Mouse (Mus musculus) limb, embryonic 12.5 days (tissue): Measurements from ENCODE around the gene Pianp. TPM values are rescaled to one million over a fixed set of nuclear protein-coding genes. Genes with fewer than 3 reads are reported as not detected.
"Not testable (repeated sequence)": the region's sequence is repeated elsewhere in the genome, so short reads cannot be mapped to it uniquely, and the experiment has no call there.

ENCODE experiments used
- ATAC-seq: fragments of 200-750 bp; cut with Nextera tagmentation; 2 replicates; pipeline ENCODE4 v1.8.0; 2017; ENCODE audit warnings: low read depth, moderate TSS enrichment; ENCODE audit not compliant: insufficient number of reproducible peaks, insufficient read depth, low FRiP score, low TSS enrichment
- H3K27ac ChIP-seq: fragments of 300-500 bp; sonication (generic); 2 replicates; pipeline ENCODE4 v1.5.1; 2016; ENCODE audit warnings: mild to moderate bottlenecking, moderate library complexity
- H3K27me3 ChIP-seq: fragments of 300-500 bp; sonication (generic); 2 replicates; pipeline ENCODE4 v1.6.1; 2016; ENCODE audit warnings: mild to moderate bottlenecking, moderate library complexity
- H3K36me3 ChIP-seq: fragments of 300-500 bp; sonication (generic); 2 replicates; pipeline ENCODE4 v1.6.1; 2016; ENCODE audit warnings: mild to moderate bottlenecking, moderate library complexity
- H3K4me1 ChIP-seq: fragments of 300-500 bp; sonication (generic); replicated peaks from 2 replicates; pipeline ENCODE4 v1.6.1; 2016
- H3K4me2 ChIP-seq: fragments of 300-500 bp; sonication (generic); 2 replicates; pipeline ENCODE4 v1.6.1; 2016; ENCODE audit warnings: mild to moderate bottlenecking, moderate library complexity
- H3K4me3 ChIP-seq: fragments of 300-500 bp; sonication (generic); replicated peaks from 2 replicates; pipeline ENCODE4 v1.5.1; 2016; ENCODE audit warnings: mild to moderate bottlenecking
- H3K9ac ChIP-seq: fragments of 300-500 bp; sonication (generic); replicated peaks from 2 replicates; pipeline ENCODE4 v1.6.1; 2016; ENCODE audit warnings: mild to moderate bottlenecking, moderate library complexity
- H3K9me3 ChIP-seq: fragments of 300-500 bp; sonication (generic); 2 replicates; pipeline ENCODE4 v1.6.1; 2016; ENCODE audit warnings: mild to moderate bottlenecking, moderate library complexity
- WGBS: fragments of 180-500 bp; shearing (Covaris S2); methylation state at CpG from one replicate; pipeline ENCODE4 v1.1.7; 2016; 5-methylcytosine and 5-hydroxymethylcytosine counted together
- polyA plus RNA-seq: library from polyadenylated mRNA; unstranded; fragments of >200 nt; fragmentation: Nextera tagmentation; extraction: Ambion mirVana; gene quantifications from 2 replicates; pipeline ENCODE4 v1.2.1, GENCODE M21; 2016

Gene Pianp
- polyA plus RNA-seq, 1 experiment from 2014 or later = 5.0 TPM

DNA sequence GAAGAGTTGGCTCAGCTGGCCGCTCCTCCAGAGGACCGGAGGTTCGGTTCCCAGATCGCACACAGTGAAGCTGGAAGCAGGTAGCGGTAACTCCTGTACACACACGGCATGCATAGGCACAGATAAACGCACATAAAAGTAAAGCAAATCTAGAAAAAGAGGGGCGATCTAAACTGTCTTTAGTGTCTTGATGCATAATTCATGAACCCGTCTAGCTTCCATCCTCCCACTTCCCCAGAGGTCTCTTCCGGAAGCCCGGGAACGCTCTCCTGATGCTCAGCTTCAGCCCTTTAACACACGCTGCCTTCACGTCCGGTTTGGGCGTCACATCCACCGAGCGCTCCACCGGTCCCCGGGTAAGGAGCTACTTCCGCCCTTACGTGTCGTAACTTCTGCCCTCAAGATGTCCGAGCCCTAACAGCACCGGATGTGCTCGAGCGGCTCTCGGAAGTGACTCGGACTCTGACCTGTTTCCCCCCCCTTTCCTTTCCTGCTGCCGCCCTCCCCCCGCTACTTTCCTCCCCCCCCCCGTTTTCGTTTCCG, 12.2 kb downstream of the Pianp start:
- Histone ChIP-seq H3K4me1 (peaks cover 32% of the 10 kb centered on the region), H3K4me3 (peak overlapping the region; percentile 95), H3K27me3 (peaks cover 8% of the 10 kb centered on the region), H3K9ac (peak overlapping the region; percentile 98), H3K9me3 (no peaks in the 10 kb centered on the region), H3K36me3 (peaks cover 28% of the 10 kb centered on the region), H3K27ac (peak overlapping the region; percentile 99), H3K4me2 (peak overlapping the region; percentile 85)
- under 1% methylated on average over 30 of the region's 34 CpGs for WGBS
- peak; percentile 98 for ATAC-seq

GRCm38 (mm10) chr6:125009129-125009180, 12.5 kb downstream of the Pianp start, which contains the start of gene Zfp384:
Gene Zfp384, plus strand, starts transcription at chr6:125009145.
- no CpG with 5 or more reads among the region's 3 CpGs for WGBS
- peaks cover 29% of the 10 kb centered on the region for H3K4me1 ChIP-seq
- no peak for ATAC-seq

GRCm38 (mm10) chr6:125009181-125010073, 12.9 kb downstream of the Pianp start:
- peak; percentile 77 for ATAC-seq
- H3K4me3 ChIP-seq = peak overlapping the region; percentile 95
- H3K9me3 ChIP-seq = no peaks in the 10 kb centered on the region
- H3K4me2 ChIP-seq = peak overlapping the region; percentile 85
- peak overlapping the region; percentile 99 for H3K27ac ChIP-seq
- peaks cover 25% of the 10 kb centered on the region for H3K4me1 ChIP-seq
- peak overlapping the region; percentile 98 for H3K9ac ChIP-seq
- peaks cover 35% of the 10 kb centered on the region for H3K36me3 ChIP-seq
- 0 out of 2 replicates have a peak, but pooled peaks cover under 1% of the 10 kb centered on the region for H3K27me3 ChIP-seq
- 2% methylated on average over 47 of the region's 78 CpGs for WGBS

More at GRCm38 (mm10) chr6:125009129-125009180, 12.5 kb downstream of the Pianp start, which contains the start of gene Zfp384:
- peak within 1 kb of the TSS; percentile 98 for H3K9ac ChIP-seq
- H3K9me3 ChIP-seq = no peaks in the 10 kb centered on the region
- H3K4me2 ChIP-seq = peak within 1 kb of the TSS; percentile 85
- H3K4me3 ChIP-seq = peak within 1 kb of the TSS; percentile 95
- H3K27me3 ChIP-seq = peaks cover 5% of the 10 kb centered on the region
- H3K27ac ChIP-seq = peak within 1 kb of the TSS; percentile 99
- peaks cover 31% of the 10 kb centered on the region for H3K36me3 ChIP-seq

GRCm38 (mm10) chr6:125017682-125018081, 21.2 kb downstream of the Pianp start:
- Histone ChIP-seq H3K9ac (no peak overlapping the region), H3K27ac (no peak overlapping the region), H3K4me1 (no peaks in the 10 kb centered on the region), H3K36me3 (peaks cover 90% of the 10 kb centered on the region), H3K4me2 (no peak overlapping the region), H3K4me3 (no peak overlapping the region), H3K27me3 (no peaks in the 10 kb centered on the region), H3K9me3 (no peaks in the 10 kb centered on the region)
- ATAC-seq = no peak
- 89% methylated on average over 3 of the region's 3 CpGs for WGBS

GRCm38 (mm10) chr6:125030532-125030931, 34.0 kb downstream of the Pianp start:
- not testable (repeated sequence) for H3K4me3 ChIP-seq, H3K27me3 ChIP-seq, H3K4me1 ChIP-seq, H3K9ac ChIP-seq, H3K27ac ChIP-seq, H3K4me2 ChIP-seq, H3K9me3 ChIP-seq
- 0 out of 2 replicates have a peak, but pooled peaks have one; percentile 40 for ATAC-seq
- 30% methylated on average over 6 of the region's 9 CpGs for WGBS
- peaks cover 85% of the 10 kb centered on the region for H3K36me3 ChIP-seq

DNA sequence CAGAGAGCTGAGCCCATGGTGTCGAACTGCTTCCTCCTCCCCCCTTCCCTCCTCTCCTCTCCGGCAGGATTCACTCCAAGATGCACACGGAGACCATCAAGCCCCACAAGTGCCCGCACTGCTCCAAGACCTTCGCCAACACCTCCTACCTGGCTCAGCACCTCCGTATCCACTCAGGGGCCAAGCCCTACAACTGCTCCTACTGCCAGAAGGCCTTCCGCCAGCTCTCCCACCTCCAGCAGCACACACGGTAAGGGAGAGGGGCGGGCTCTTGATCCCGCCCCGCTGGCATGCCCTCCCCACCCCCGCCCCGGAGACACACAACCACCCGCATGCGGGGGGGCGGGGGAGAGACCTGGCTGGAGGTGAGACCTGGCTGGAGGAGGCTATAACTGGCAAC, 35.1 kb downstream of the Pianp start:
- Histone ChIP-seq H3K9ac (no peak overlapping the region), H3K4me1 (no peaks in the 10 kb centered on the region), H3K4me3 (no peak overlapping the region), H3K4me2 (no peak overlapping the region), H3K9me3 (no peaks in the 10 kb centered on the region), H3K27me3 (no peaks in the 10 kb centered on the region), H3K36me3 (peaks cover 84% of the 10 kb centered on the region), H3K27ac (no peak overlapping the region)
- no peak for ATAC-seq
- 91% methylated on average over 16 of the region's 16 CpGs for WGBS

GRCm38 (mm10) chr6:125038666-125039065, 42.2 kb downstream of the Pianp start:
- Histone ChIP-seq H3K9me3 (no peaks in the 10 kb centered on the region), H3K4me3 (peak overlapping the region; percentile 64), H3K4me2 (peak overlapping the region; percentile 54), H3K27ac (peak overlapping the region; percentile 77), H3K4me1 (peaks cover 11% of the 10 kb centered on the region), H3K36me3 (peaks cover 59% of the 10 kb centered on the region), H3K9ac (peak overlapping the region; percentile 44; the same call in 1 of the 2 replicates), H3K27me3 (no peaks in the 10 kb centered on the region)
- 90% methylated on average over 4 of the region's 4 CpGs for WGBS
- no peak for ATAC-seq

GRCm38 (mm10) chr6:125039131-125039530, 42.6 kb downstream of the Pianp start:
- H3K9ac ChIP-seq = peak overlapping the region; percentile 44
- H3K27ac ChIP-seq = peak overlapping the region; percentile 77
- peaks cover 59% of the 10 kb centered on the region for H3K36me3 ChIP-seq
- H3K4me1 ChIP-seq = peaks cover 11% of the 10 kb centered on the region
- WGBS = 6% methylated on average over 8 of the region's 8 CpGs
- H3K4me3 ChIP-seq = peak overlapping the region; percentile 64
- peak overlapping the region; percentile 54 for H3K4me2 ChIP-seq
- ATAC-seq = peak; percentile 15; the same call in 1 of the 2 replicates
- no peaks in the 10 kb centered on the region for H3K9me3 ChIP-seq
- H3K27me3 ChIP-seq = no peaks in the 10 kb centered on the region

GRCm38 (mm10) chr6:125039533-125040153, 43.1 kb downstream of the Pianp start, which contains the start of gene Ing4:
Gene Ing4, plus strand, starts transcription at chr6:125039760.
- Histone ChIP-seq H3K9me3 (no peaks in the 10 kb centered on the region), H3K4me2 (peak within 1 kb of the TSS; percentile 82), H3K36me3 (peaks cover 62% of the 10 kb centered on the region), H3K27me3 (no peaks in the 10 kb centered on the region), H3K4me3 (peak within 1 kb of the TSS; percentile 64), H3K9ac (peak within 1 kb of the TSS; percentile 72), H3K27ac (peak within 1 kb of the TSS; percentile 81), H3K4me1 (peaks cover 11% of the 10 kb centered on the region)
- WGBS = under 1% methylated on average over 26 of the region's 26 CpGs
- peak; percentile 94 for ATAC-seq

DNA sequence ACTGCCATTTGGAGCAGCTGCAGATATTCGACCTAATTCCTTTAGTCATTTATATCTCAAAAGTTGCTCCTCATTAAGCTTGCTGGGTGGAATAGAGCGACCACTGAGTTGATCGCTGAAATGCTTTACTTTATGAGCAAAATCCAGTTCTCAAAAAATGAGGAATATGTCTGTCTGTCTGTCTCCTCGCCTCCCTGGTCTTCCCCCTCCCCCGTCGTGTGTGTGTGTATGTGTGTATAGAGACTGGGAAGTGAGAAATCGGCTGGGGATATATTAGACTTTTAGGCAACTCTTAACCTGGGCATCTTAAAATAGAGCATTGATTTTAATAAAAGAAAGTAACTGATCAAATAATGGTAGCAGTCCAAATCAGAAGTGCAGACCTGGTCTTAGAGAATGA, 43.7 kb downstream of the Pianp start:
- Histone ChIP-seq H3K27me3 (no peaks in the 10 kb centered on the region), H3K4me2 (peak overlapping the region; percentile 82), H3K36me3 (peaks cover 62% of the 10 kb centered on the region), H3K9ac (peak overlapping the region; percentile 72), H3K4me3 (peak overlapping the region; percentile 64), H3K27ac (peak overlapping the region; percentile 81), H3K9me3 (no peaks in the 10 kb centered on the region), H3K4me1 (peaks cover 11% of the 10 kb centered on the region)
- WGBS = 16% methylated on average over 7 of the region's 7 CpGs
- ATAC-seq = no peak

GRCm38 (mm10) chr6:125041047-125041446, 44.6 kb downstream of the Pianp start:
- ATAC-seq = no peak
- Histone ChIP-seq H3K4me2 (peak overlapping the region; percentile 82), H3K36me3 (peaks cover 62% of the 10 kb centered on the region)

More at GRCm38 (mm10) chr6:125041047-125041446, 44.6 kb downstream of the Pianp start:
- no peaks in the 10 kb centered on the region for H3K27me3 ChIP-seq
- H3K4me1 ChIP-seq = peaks cover 11% of the 10 kb centered on the region
- no peaks in the 10 kb centered on the region for H3K9me3 ChIP-seq
- no peak overlapping the region for H3K9ac ChIP-seq
- H3K27ac ChIP-seq = no peak overlapping the region
- WGBS = 89% methylated on average over 7 of the region's 7 CpGs
- peak overlapping the region; percentile 64; the same call in 1 of the 2 replicates for H3K4me3 ChIP-seq
